Mouse (Mus musculus) liver, embryonic 14.5 days (tissue): ENCODE measurements around the gene Nfatc4.

Experiments used
- CTCF ChIP-seq: IDR thresholded peaks from 2 replicates; pipeline ENCODE4 v1.5.1; 2016; ENCODE audit warnings: antibody characterized with exemption, low read depth, control low read depth
- EP300 ChIP-seq: IDR thresholded peaks from 2 replicates; pipeline ENCODE4 v1.6.1; 2016; ENCODE audit warnings: antibody characterized with exemption, low read depth

GRCm38 (mm10) chr14:55787731-55788130 lies 35.2 kb upstream of the Nfatc4 start:
- TF ChIP-seq EP300: no peak
- no peak for TF ChIP-seq CTCF
